In genomic region chr2:166712801-166713689, GRCm38 (mm10) we compare ENCODE assay signal across 7 mouse cellular contexts. TPM values are rescaled to one million over a fixed set of nuclear protein-coding genes. Genes with fewer than 3 reads are reported as not detected.
DNase-seq lines count a peak whose midpoint lies in the region; ATAC-seq and TF ChIP-seq lines count a peak whose summit lies in the region.

No protein-coding gene starts in this region.

- dilution Hi-C loops in CH12.LX (cut with MboI; ENCODE audit: extremely low pct_ligation_motif_present, extremely low pct_unique_long_range_greater_than_20kb, low sequenced_read_pairs), result no loop called here

- TF ChIP-seq POLR2A in CH12.LX (IDR thresholded peaks at IDR 0.05; ENCODE audit: low read depth, low read length), result no peak
- TF ChIP-seq POLR2A in small intestine, adult 2 months (IDR thresholded peaks at IDR 0.05; ENCODE audit: low read depth, low read length), result no peak; the same call in 1 of the 2 replicates

- no peaks in the 10 kb centered on the region for H3K36me3 ChIP-seq in C2C12 (ENCODE audit: control insufficient read depth, insufficient read depth)
- H3K36me3 ChIP-seq in CH12.LX (replicated peaks in 1 of 2; ENCODE audit: control insufficient read depth in 1 of 2, insufficient read depth in 1 of 2, low read length in 1 of 2), result peaks cover 0 to 25% of the 10 kb centered on the region in 2 experiments
- H3K36me3 ChIP-seq in embryonic facial prominence, embryonic 11.5 days (replicated peaks; ENCODE audit: control insufficient read depth, insufficient read depth, low read depth, low read length), result no peaks in the 10 kb centered on the region
- no peaks in the 10 kb centered on the region for H3K36me3 ChIP-seq in heart, embryonic 15.5 days
- no peaks in the 10 kb centered on the region for H3K36me3 ChIP-seq in small intestine, adult 2 months (ENCODE audit: control insufficient read depth, insufficient read depth, low read length)

- peak overlapping the region; percentile 75 for H3K9ac ChIP-seq in CH12.LX (ENCODE audit: insufficient read depth, low read depth)
- H3K9ac ChIP-seq in embryonic facial prominence, embryonic 11.5 days (replicated peaks; ENCODE audit: low read length), result peak overlapping the region; percentile 66
- H3K9ac ChIP-seq in heart, embryonic 15.5 days, result peak overlapping the region; percentile 67

- peak overlapping the region; percentile 64 for H3ac ChIP-seq in C2C12 (ENCODE audit: control insufficient read depth, insufficient read length, low read depth)

- TF ChIP-seq RAD21 in CH12.LX (IDR thresholded peaks at IDR 0.05; ENCODE audit: low read depth, low read length), result no peak; the same call in none of the 2 replicates

- H3K4me2 ChIP-seq in CH12.LX (ENCODE audit: insufficient read depth, low read depth, poor library complexity, severe bottlenecking), result peak overlapping the region; percentile 89
- peak overlapping the region; percentile 70 for H3K4me2 ChIP-seq in embryonic facial prominence, embryonic 11.5 days (ENCODE audit: low read depth, low read length)
- H3K4me2 ChIP-seq in heart, embryonic 15.5 days, result peak overlapping the region; percentile 90

- H3K79me3 ChIP-seq in C2C12 (ENCODE audit: low read depth), result no peaks in the 10 kb centered on the region

- TF ChIP-seq CTCF in C2C12 (IDR thresholded peaks at IDR 0.05; ENCODE audit: control insufficient read depth, insufficient read depth, insufficient read length) (no peak), CH12.LX (conservative IDR thresholded peaks at IDR 0.05 in 1 of 2, IDR thresholded peaks at IDR 0.05 in 1 of 2; ENCODE audit: low read depth in 2 of 2, low read length in 2 of 2) (no peak)
- no peak for TF ChIP-seq CTCF in small intestine, adult 2 months (IDR thresholded peaks at IDR 0.05; ENCODE audit: extremely low read depth, insufficient read length, insufficient replicate concordance, low read depth, low read length)

- in situ Hi-C loops in CH12.LX (cut with MboI; ENCODE audit: low pct_ligation_motif_present, low pct_unique_long_range_greater_than_20kb, low sequenced_read_pairs), result loop anchor here (5.0 to 10.0 kb wide), 2 partner anchors 86 to 118 kb away; no protein-coding TSS in a partner anchor

- no peak overlapping the region for H3K4me3 ChIP-seq in C2C12 (ENCODE audit: insufficient read depth, poor library complexity, severe bottlenecking)
- H3K4me3 ChIP-seq in CH12.LX (replicated peaks in 1 of 3; ENCODE audit: low read depth in 2 of 3, low read length in 2 of 3, poor library complexity in 1 of 3), result peak overlapping the region; percentile 83 to 93 (median 92)
- H3K4me3 ChIP-seq in embryonic facial prominence, embryonic 11.5 days (ENCODE audit: low read depth, low read length), result peak overlapping the region; percentile 73
- H3K4me3 ChIP-seq in heart, embryonic 15.5 days, result peak overlapping the region; percentile 79
- H3K4me3 ChIP-seq in small intestine, adult 2 months (ENCODE audit: low read depth, low read length), result peak overlapping the region; percentile 79

- H3K79me2 ChIP-seq in C2C12 (ENCODE audit: control insufficient read depth, insufficient read depth) (no peaks in the 10 kb centered on the region), CH12.LX (replicated peaks; ENCODE audit: control insufficient read depth, extremely low read depth, insufficient read depth, poor library complexity, severe bottlenecking) (no peaks in the 10 kb centered on the region; the same call in 1 of the 2 replicates)

- under 1% methylated on average over 52 of the region's 64 CpGs for WGBS in embryonic facial prominence, embryonic 11.5 days
- WGBS in heart, embryonic 15.5 days, result under 1% methylated on average over 64 of the region's 64 CpGs
- 1% methylated on average over 64 of the region's 64 CpGs for whole genome bisulfite sequencing in small intestine, adult 2 months

- DNase-seq in CH12.LX (ENCODE audit: extremely low read depth), result peak; percentile 56
- peak; percentile 63 for DNase-seq in embryonic facial prominence, embryonic 11.5 days (ENCODE audit: low spot score)
- peak; percentile 52 to 68 for DNase-seq in left cerebral cortex, adult 18-20 months (ENCODE audit: low spot score in 2 of 2)
- DNase-seq in lung, postnatal 4 days, result peak; percentile 43 to 53

- H3K4me1 ChIP-seq in CH12.LX (ENCODE audit: control insufficient read depth in 1 of 2, insufficient read depth in 2 of 2), result peaks cover 29 to 81% of the 10 kb centered on the region in 2 experiments
- H3K4me1 ChIP-seq in embryonic facial prominence, embryonic 11.5 days (ENCODE audit: control insufficient read depth, insufficient read depth, low read length), result peaks cover 4% of the 10 kb centered on the region
- H3K4me1 ChIP-seq in heart, embryonic 15.5 days (replicated peaks), result peaks cover 12% of the 10 kb centered on the region
- peaks cover 7% of the 10 kb centered on the region for H3K4me1 ChIP-seq in small intestine, adult 2 months (ENCODE audit: control insufficient read depth, insufficient read depth, insufficient read length, low read length)

- H3K27me3 ChIP-seq in C2C12 (ENCODE audit: control insufficient read depth, insufficient read depth, insufficient read length) (peaks cover 34% of the 10 kb centered on the region), CH12.LX (replicated peaks) (no peaks in the 10 kb centered on the region)
- H3K27me3 ChIP-seq in embryonic facial prominence, embryonic 11.5 days (ENCODE audit: control insufficient read depth, insufficient read depth, low read length), result no peaks in the 10 kb centered on the region
- H3K27me3 ChIP-seq in heart, embryonic 15.5 days, result no peaks in the 10 kb centered on the region
- peaks cover 13% of the 10 kb centered on the region for H3K27me3 ChIP-seq in small intestine, adult 2 months (ENCODE audit: control insufficient read depth, insufficient read depth, low read length)

- H3K9me3 ChIP-seq in CH12.LX (replicated peaks; ENCODE audit: low read length), result peaks cover 5% of the 10 kb centered on the region
- no peaks in the 10 kb centered on the region for H3K9me3 ChIP-seq in embryonic facial prominence, embryonic 11.5 days (replicated peaks; ENCODE audit: control insufficient read depth, low read length)
- no peaks in the 10 kb centered on the region for H3K9me3 ChIP-seq in heart, embryonic 15.5 days (replicated peaks)

- no peak for TF ChIP-seq EP300 in CH12.LX (IDR thresholded peaks at IDR 0.05; ENCODE audit: low read length)

- peak; percentile 55 for ATAC-seq in embryonic facial prominence, embryonic 11.5 days (replicated peaks; ENCODE audit: insufficient number of reproducible peaks, low FRiP score, low TSS enrichment, low read depth)
- peak; percentile 32 for ATAC-seq in heart, embryonic 15.5 days (replicated peaks; ENCODE audit: insufficient number of reproducible peaks, insufficient read depth, low FRiP score, low read depth)

- H3K27ac ChIP-seq in CH12.LX (ENCODE audit: insufficient read depth, low read depth), result peak overlapping the region; percentile 44
- H3K27ac ChIP-seq in embryonic facial prominence, embryonic 11.5 days (replicated peaks; ENCODE audit: low read depth, low read length), result 0 out of 2 replicates have a peak overlapping the region, but pooled peaks have one; percentile 17
- peak overlapping the region; percentile 41 for H3K27ac ChIP-seq in heart, embryonic 15.5 days
- peak overlapping the region; percentile 50 for H3K27ac ChIP-seq in small intestine, adult 2 months (ENCODE audit: insufficient read depth, low read depth, low read length)

TF ChIP-seq in C2C12, 6 proteins besides CTCF, POLR2A, EP300 and RAD21:
- TF ChIP-seq FOSL1 (IDR thresholded peaks at IDR 0.05; ENCODE audit: insufficient read depth, low read length, poor library complexity, severe bottlenecking), result no peak
- no peak for TF ChIP-seq USF1 (IDR thresholded peaks at IDR 0.05; ENCODE audit: low read depth)
- TF ChIP-seq MAX (IDR thresholded peaks at IDR 0.05), result no peak
- no peak for TF ChIP-seq MYOG (IDR thresholded peaks at IDR 0.05; ENCODE audit: control insufficient read depth, extremely low read depth, insufficient read length)
- no peak for TF ChIP-seq MYOD1 (IDR thresholded peaks at IDR 0.05; ENCODE audit: control insufficient read depth, insufficient read length, low read depth)
- no peak for TF ChIP-seq CEBPB (IDR thresholded peaks at IDR 0.05; ENCODE audit: low read depth)

TF ChIP-seq in CH12.LX, 34 proteins besides CTCF, POLR2A, EP300 and RAD21:
- TF ChIP-seq ELF1 (IDR thresholded peaks at IDR 0.05; ENCODE audit: low read depth, low read length) (0 out of 2 replicates have a peak, but pooled peaks have one; percentile 17), TCF12 (IDR thresholded peaks at IDR 0.05; ENCODE audit: low read depth, low read length) (peak; percentile 54; the same call in 1 of the 2 replicates), JUN (IDR thresholded peaks at IDR 0.05; ENCODE audit: insufficient read depth, low read depth, low read length) (no peak)

RNA-seq across cellular contexts. Expression of gene Prex1, which starts 0.6 kb away (rescaled TPM):
- polyA plus RNA-seq in C2C12 (2012; fragmentation: generic; extraction: Trizol) (0.16 TPM), CH12.LX (2012; ENCODE audit: insufficient read length, low read depth) (14.6 and 19.5 TPM in 2 replicates)
- total RNA-seq in CH12.LX (2012; rRNA removed) (11.6 and 18.5 TPM in 2 replicates), CH12.LX (2014; rRNA removed) (4.9 and 5.5 TPM in 2 replicates)
- 15.5 and 21.7 TPM in 2 replicates for polyA plus RNA-seq in embryonic facial prominence, embryonic 11.5 days (2014; fragmentation: Nextera tagmentation; extraction: Ambion mirVana)
- 6.1 and 10.9 TPM in 2 replicates for polyA plus RNA-seq in heart, embryonic 15.5 days (2015; fragmentation: Nextera tagmentation; extraction: Ambion mirVana)
- 100 to 1,000 TPM in 1 of 2 experiments, 10 to 100 TPM in 1; 91.3 to 104 TPM for total RNA-seq in left cerebral cortex, adult 18-20 months (2021)
- polyA plus RNA-seq in small intestine, adult 2 months (2012; rRNA removed), result 15.8 and 20.1 TPM in 2 replicates
